Mouse (Mus musculus): ENCODE results near the gene Trim25. TPM values are rescaled to one million over a fixed set of nuclear protein-coding genes. Genes with fewer than 3 reads are reported as not detected.

Trim25 gene
- total and polyA plus RNA-seq, 3 experiments, result 6.1 to 41.2 (median 19.5) TPM

GRCm38 (mm10) chr11:89065297-89065696 lies 66.1 kb downstream of the Trim25 start (continued):
- TF ChIP-seq JUN (IDR thresholded peaks at IDR 0.05; ENCODE audit: insufficient read depth, low read depth, low read length) (no peak), ELF1 (IDR thresholded peaks at IDR 0.05; ENCODE audit: low read depth, low read length) (no peak), ETS1 (conservative IDR thresholded peaks at IDR 0.05; ENCODE audit: low read depth, low read length) (no peak)

GRCm38 (mm10) chr11:89066126-89066525 lies 67.0 kb downstream of the Trim25 start:
- H3K79me2 ChIP-seq (replicated peaks; ENCODE audit: control insufficient read depth, extremely low read depth, insufficient read depth, poor library complexity, severe bottlenecking), result no peaks in the 10 kb centered on the region
- H3K36me3 ChIP-seq (replicated peaks in 1 of 2; ENCODE audit: control insufficient read depth in 1 of 2, insufficient read depth in 1 of 2, low read length in 1 of 2), result no peaks in the 10 kb centered on the region
- no peak overlapping the region for H3K4me3 ChIP-seq (replicated peaks in 1 of 3; ENCODE audit: low read depth in 2 of 3, low read length in 2 of 3, poor library complexity in 1 of 3)
- TF ChIP-seq ZC3H11A (IDR thresholded peaks at IDR 0.05; ENCODE audit: low read depth, low read length) (no peak), HCFC1 (IDR thresholded peaks at IDR 0.05; ENCODE audit: low read depth, low read length) (no peak), E2F4 (IDR thresholded peaks at IDR 0.05; ENCODE audit: insufficient replicate concordance, low read depth, low read length) (no peak)
- peaks cover 3% of the 10 kb centered on the region for H3K9me3 ChIP-seq (replicated peaks; ENCODE audit: low read length)
- dilution Hi-C loops (cut with MboI; ENCODE audit: extremely low pct_ligation_motif_present, extremely low pct_unique_long_range_greater_than_20kb, low sequenced_read_pairs), result no loop called here
- H3K9ac ChIP-seq (ENCODE audit: insufficient read depth, low read depth), result no peak overlapping the region
- peaks cover 0 to 27% of the 10 kb centered on the region in 2 experiments; a peak in 2 of 4 replicates for H3K4me1 ChIP-seq (ENCODE audit: control insufficient read depth in 1 of 2, insufficient read depth in 2 of 2)
- in situ Hi-C loops (cut with MboI; ENCODE audit: low pct_ligation_motif_present, low pct_unique_long_range_greater_than_20kb, low sequenced_read_pairs), result no loop called here
- no peak overlapping the region for H3K4me2 ChIP-seq (ENCODE audit: insufficient read depth, low read depth, poor library complexity, severe bottlenecking)
- DNase-seq (ENCODE audit: extremely low read depth), result no peak
- no peak overlapping the region for H3K27ac ChIP-seq (ENCODE audit: insufficient read depth, low read depth)
- H3K27me3 ChIP-seq (replicated peaks), result no peaks in the 10 kb centered on the region

- no peak within 1 kb of the TSS for H3K9ac ChIP-seq (ENCODE audit: insufficient read depth, low read depth)
- H3K27ac ChIP-seq (ENCODE audit: insufficient read depth, low read depth), result no peak within 1 kb of the TSS
Observed at GRCm38 (mm10) chr11:89066750-89067149, 67.6 kb downstream of the Trim25 start, which contains the start of gene Dgke. Gene Dgke (minus strand): TSS chr11:89066850.

GRCm38 (mm10) chr11:89067301-89067822 lies 68.2 kb downstream of the Trim25 start:
- Histone ChIP-seq H3K9me3 (replicated peaks; ENCODE audit: low read length) (peaks cover 3% of the 10 kb centered on the region), H3K79me2 (replicated peaks; ENCODE audit: control insufficient read depth, extremely low read depth, insufficient read depth, poor library complexity, severe bottlenecking) (no peaks in the 10 kb centered on the region), H3K4me3 (replicated peaks in 1 of 3; ENCODE audit: low read depth in 2 of 3, low read length in 2 of 3, poor library complexity in 1 of 3) (no peak overlapping the region), H3K36me3 (replicated peaks in 1 of 2; ENCODE audit: control insufficient read depth in 1 of 2, insufficient read depth in 1 of 2, low read length in 1 of 2) (no peaks in the 10 kb centered on the region), H3K4me1 (ENCODE audit: control insufficient read depth in 1 of 2, insufficient read depth in 2 of 2) (peaks cover 0 to 29% of the 10 kb centered on the region in 2 experiments; a peak in 2 of 4 replicates), H3K27me3 (replicated peaks) (no peaks in the 10 kb centered on the region), H3K4me2 (ENCODE audit: insufficient read depth, low read depth, poor library complexity, severe bottlenecking) (no peak overlapping the region), H3K27ac (ENCODE audit: insufficient read depth, low read depth) (no peak overlapping the region), H3K9ac (ENCODE audit: insufficient read depth, low read depth) (no peak overlapping the region)
- TF ChIP-seq POLR2A (IDR thresholded peaks at IDR 0.05; ENCODE audit: low read depth, low read length) (no peak), EP300 (IDR thresholded peaks at IDR 0.05; ENCODE audit: low read length) (no peak), KAT2A (IDR thresholded peaks at IDR 0.05; ENCODE audit: insufficient replicate concordance, low read length) (no peak), SIN3A (IDR thresholded peaks at IDR 0.05; ENCODE audit: low read length) (no peak), RAD21 (IDR thresholded peaks at IDR 0.05; ENCODE audit: low read depth, low read length) (no peak), PAX5 (IDR thresholded peaks at IDR 0.05; ENCODE audit: low read length) (no peak), UBTF (IDR thresholded peaks at IDR 0.05; ENCODE audit: low read depth, low read length) (no peak), MAX (IDR thresholded peaks at IDR 0.05; ENCODE audit: low read length) (no peak), GABPA (IDR thresholded peaks at IDR 0.05; ENCODE audit: insufficient replicate concordance, low read depth, low read length) (no peak), MXI1 (IDR thresholded peaks at IDR 0.05; ENCODE audit: low read depth, low read length) (no peak), SMC3 (IDR thresholded peaks at IDR 0.05; ENCODE audit: low read depth, low read length) (no peak), E2F4 (IDR thresholded peaks at IDR 0.05; ENCODE audit: insufficient replicate concordance, low read depth, low read length) (no peak), ETS1 (conservative IDR thresholded peaks at IDR 0.05; ENCODE audit: low read depth, low read length) (no peak), BHLHE40 (IDR thresholded peaks at IDR 0.05; ENCODE audit: low read depth, low read length) (no peak)
- no peak for DNase-seq (ENCODE audit: extremely low read depth)
- dilution Hi-C loops (cut with MboI; ENCODE audit: extremely low pct_ligation_motif_present, extremely low pct_unique_long_range_greater_than_20kb, low sequenced_read_pairs) (no loop called here), in situ Hi-C loops (cut with MboI; ENCODE audit: low pct_ligation_motif_present, low pct_unique_long_range_greater_than_20kb, low sequenced_read_pairs) (no loop called here)

More at GRCm38 (mm10) chr11:89066750-89067149, 67.6 kb downstream of the Trim25 start, which contains the start of gene Dgke:
- Histone ChIP-seq H3K4me2 (ENCODE audit: insufficient read depth, low read depth, poor library complexity, severe bottlenecking) (no peak within 1 kb of the TSS), H3K9me3 (replicated peaks; ENCODE audit: low read length) (peaks cover 3% of the 10 kb centered on the region), H3K79me2 (replicated peaks; ENCODE audit: control insufficient read depth, extremely low read depth, insufficient read depth, poor library complexity, severe bottlenecking) (no peaks in the 10 kb centered on the region), H3K27me3 (replicated peaks) (no peaks in the 10 kb centered on the region), H3K4me1 (ENCODE audit: control insufficient read depth in 1 of 2, insufficient read depth in 2 of 2) (peaks cover 0 to 27% of the 10 kb centered on the region in 2 experiments; a peak in 2 of 4 replicates), H3K4me3 (replicated peaks in 1 of 3; ENCODE audit: low read depth in 2 of 3, low read length in 2 of 3, poor library complexity in 1 of 3) (no peak within 1 kb of the TSS), H3K36me3 (replicated peaks in 1 of 2; ENCODE audit: control insufficient read depth in 1 of 2, insufficient read depth in 1 of 2, low read length in 1 of 2) (no peaks in the 10 kb centered on the region)
- in situ Hi-C loops (cut with MboI; ENCODE audit: low pct_ligation_motif_present, low pct_unique_long_range_greater_than_20kb, low sequenced_read_pairs), result no loop called here
- DNase-seq (ENCODE audit: extremely low read depth), result no peak
- TF ChIP-seq MEF2A (IDR thresholded peaks at IDR 0.05; ENCODE audit: borderline replicate concordance, low read depth, low read length) (no peak), MAX (IDR thresholded peaks at IDR 0.05; ENCODE audit: low read length) (no peak), JUN (IDR thresholded peaks at IDR 0.05; ENCODE audit: insufficient read depth, low read depth, low read length) (no peak), IRF4 (IDR thresholded peaks at IDR 0.05; ENCODE audit: low read depth, low read length) (no peak), MXI1 (IDR thresholded peaks at IDR 0.05; ENCODE audit: low read depth, low read length) (no peak), USF1 (IDR thresholded peaks at IDR 0.05; ENCODE audit: low read depth, low read length) (no peak), ETS1 (conservative IDR thresholded peaks at IDR 0.05; ENCODE audit: low read depth, low read length) (no peak)
- dilution Hi-C loops (cut with MboI; ENCODE audit: extremely low pct_ligation_motif_present, extremely low pct_unique_long_range_greater_than_20kb, low sequenced_read_pairs), result no loop called here
